Mouse (Mus musculus) kidney, adult 2 months (tissue): ENCODE results near the gene Muc5ac.

ENCODE experiments used
- CTCF ChIP-seq: fragments of 200-500 bp; conservative IDR thresholded peaks from 2 replicates; pipeline ENCODE4 v1.5.1; 2011; ENCODE audit warnings: low read depth, mild to moderate bottlenecking, control low read depth, low read length, moderate library complexity, mixed read lengths; ENCODE audit not compliant: insufficient read depth, insufficient read length
- POLR2A ChIP-seq: fragments of 200-500 bp; IDR thresholded peaks from one replicate; pipeline ENCODE4 v1.6.1; 2011; ENCODE audit warnings: low read depth, low read length, control low read depth

DNA sequence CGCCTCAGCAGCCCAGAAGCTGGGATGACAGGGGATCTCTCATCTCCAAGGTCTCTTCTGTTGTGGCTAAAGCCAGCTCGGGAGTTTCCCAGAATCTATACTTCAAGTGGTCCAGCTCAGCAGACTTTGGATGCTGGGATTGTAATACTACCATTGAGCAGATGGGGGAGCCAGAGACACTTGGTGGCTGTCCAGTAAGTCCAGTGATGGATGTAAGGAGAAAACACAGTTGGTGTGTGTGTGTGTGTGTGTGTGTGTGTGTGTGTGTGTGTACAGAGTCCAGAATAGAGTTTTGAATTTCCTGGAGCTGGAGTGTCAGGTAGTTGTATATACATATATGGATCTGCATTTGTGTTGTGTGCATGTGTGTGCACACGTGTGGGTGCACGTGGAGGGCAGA is 32.9 kb upstream of the Muc5ac start:
- TF ChIP-seq CTCF, result peak; percentile 83
- no peak for TF ChIP-seq POLR2A
